Comparison of ENCODE assay signal across 24 mouse cellular contexts in the genomic region with DNA sequence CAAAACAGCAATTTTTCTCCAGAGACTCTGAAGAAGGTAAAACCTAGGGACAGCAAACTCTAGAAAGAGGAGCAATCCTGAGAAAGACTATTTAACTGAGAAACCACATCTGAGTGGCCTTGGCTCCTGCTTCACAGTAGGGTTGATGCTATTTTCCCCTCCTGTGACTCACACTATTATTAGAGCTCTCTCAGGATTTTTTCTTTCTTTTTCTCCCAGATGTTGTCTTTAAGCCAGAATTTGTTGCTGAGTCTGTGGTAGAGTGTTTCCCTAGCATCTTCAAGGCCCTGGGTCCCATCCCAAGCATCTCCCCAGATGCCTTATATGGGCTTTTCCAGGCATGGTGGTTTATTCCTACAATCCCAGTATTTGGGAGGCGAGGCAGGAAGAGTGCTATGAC. TPM values are rescaled to one million over a fixed set of nuclear protein-coding genes. Genes with fewer than 3 reads are reported as not detected.
DNase-seq lines count a peak whose midpoint lies in the region; ATAC-seq and TF ChIP-seq lines count a peak whose summit lies in the region.
"Had no signal": no experiment of that assay in that cellular context is flagged by ENCODE, and none has a peak within 500 bp of the region (broad histone marks: within the 10 kb centered on the region; RNA-seq: fewer than 3 reads in every experiment).

No protein-coding gene starts in this region.

- H3K4me3 ChIP-seq in heart, embryonic 13.5 days, result no peak overlapping the region
- no peak overlapping the region for H3K4me3 ChIP-seq in liver, embryonic 13.5 days (replicated peaks)
- no peak overlapping the region for H3K4me3 ChIP-seq in liver, postnatal 0 days (ENCODE audit: low read depth, low read length)
- no peak overlapping the region for H3K4me3 ChIP-seq in embryonic fibroblast, embryonic 13.5 days (ENCODE audit: insufficient read depth, low read length)
- H3K4me3 ChIP-seq in olfactory bulb, adult 2 months (ENCODE audit: insufficient read depth, low read depth, low read length), result no peak overlapping the region
- H3K4me3 ChIP-seq in gastrocnemius, adult 2 months, result no peak overlapping the region
- H3K4me3 ChIP-seq: embryonic facial prominence, embryonic 10.5 days; embryonic facial prominence, embryonic 15.5 days; limb, embryonic 12.5 days had no signal

- H3K4me2 ChIP-seq in heart, embryonic 13.5 days, result no peak overlapping the region
- H3K4me2 ChIP-seq in liver, embryonic 13.5 days, result no peak overlapping the region
- no peak overlapping the region for H3K4me2 ChIP-seq in liver, postnatal 0 days (ENCODE audit: low read depth, low read length)
- H3K4me2 ChIP-seq: embryonic facial prominence, embryonic 15.5 days; heart, embryonic 11.5 days; hindbrain, embryonic 14.5 days; limb, embryonic 12.5 days had no signal

- H3K27me3 ChIP-seq in heart, embryonic 13.5 days (replicated peaks), result no peaks in the 10 kb centered on the region
- no peaks in the 10 kb centered on the region for H3K27me3 ChIP-seq in liver, embryonic 13.5 days
- H3K27me3 ChIP-seq in liver, postnatal 0 days (ENCODE audit: insufficient read depth, low read length), result no peaks in the 10 kb centered on the region
- H3K27me3 ChIP-seq: embryonic facial prominence, embryonic 15.5 days; limb, embryonic 12.5 days had no signal

- intact Hi-C loops in heart, postnatal 36 days (cut with DNase I), result no loop called here
- intact Hi-C loops in gastrocnemius, adult 2 months (cut with DNase I), result no loop called here

- TF ChIP-seq POLR2A in embryonic fibroblast, embryonic 13.5 days (IDR thresholded peaks at IDR 0.05; ENCODE audit: low read depth, low read length), result no peak
- TF ChIP-seq POLR2A in olfactory bulb, adult 2 months (IDR thresholded peaks at IDR 0.05; ENCODE audit: insufficient read depth, low read depth, low read length), result no peak

- peaks cover 10% of the 10 kb centered on the region; the same call in 1 of the 2 replicates for H3K4me1 ChIP-seq in heart, embryonic 13.5 days
- peaks cover 57% of the 10 kb centered on the region for H3K4me1 ChIP-seq in liver, embryonic 13.5 days (replicated peaks)
- H3K4me1 ChIP-seq in liver, postnatal 0 days (ENCODE audit: insufficient read depth), result peaks cover 7% of the 10 kb centered on the region
- peaks cover 10% of the 10 kb centered on the region for H3K4me1 ChIP-seq in embryonic fibroblast, embryonic 13.5 days (ENCODE audit: control insufficient read depth, insufficient read depth, low read length)
- H3K4me1 ChIP-seq in olfactory bulb, adult 2 months (ENCODE audit: control insufficient read depth, insufficient read depth, low read length), result peaks cover 6% of the 10 kb centered on the region
- H3K4me1 ChIP-seq: embryonic facial prominence, embryonic 10.5 days; embryonic facial prominence, embryonic 15.5 days; limb, embryonic 12.5 days had no signal

- no peak for TF ChIP-seq EP300 in liver, postnatal 0 days (IDR thresholded peaks at IDR 0.05; ENCODE audit: low read depth)

- no peak for TF ChIP-seq CTCF in liver, postnatal 0 days (IDR thresholded peaks at IDR 0.05; ENCODE audit: low read depth)
- no peak for TF ChIP-seq CTCF in embryonic fibroblast, embryonic 13.5 days (IDR thresholded peaks at IDR 0.05; ENCODE audit: borderline replicate concordance, insufficient read depth, low read length)
- no peak for TF ChIP-seq CTCF in olfactory bulb, adult 2 months (IDR thresholded peaks at IDR 0.05; ENCODE audit: insufficient read depth, low read depth, low read length)
- no peak for TF ChIP-seq CTCF in gastrocnemius, adult 2 months (IDR thresholded peaks at IDR 0.05)

- H3K9ac ChIP-seq in heart, embryonic 13.5 days, result no peak overlapping the region
- no peak overlapping the region for H3K9ac ChIP-seq in liver, embryonic 13.5 days
- H3K9ac ChIP-seq in liver, postnatal 0 days (replicated peaks), result no peak overlapping the region
- H3K9ac ChIP-seq: embryonic facial prominence, embryonic 15.5 days; hindbrain, embryonic 14.5 days; limb, embryonic 12.5 days had no signal

- no peak for ATAC-seq in heart, embryonic 13.5 days (ENCODE audit: extremely low read depth, insufficient number of reproducible peaks, low FRiP score, low TSS enrichment)
- ATAC-seq in liver, embryonic 13.5 days (ENCODE audit: low read depth), result no peak
- no peak for ATAC-seq in liver, postnatal 0 days
- ATAC-seq: forebrain, embryonic 14.5 days; intestine, postnatal 0 days had no signal

- H3K9me3 ChIP-seq in heart, embryonic 13.5 days, result no peaks in the 10 kb centered on the region
- H3K9me3 ChIP-seq in liver, embryonic 13.5 days (replicated peaks), result no peaks in the 10 kb centered on the region
- no peaks in the 10 kb centered on the region for H3K9me3 ChIP-seq in liver, postnatal 0 days (ENCODE audit: low read length)
- H3K9me3 ChIP-seq: embryonic facial prominence, embryonic 10.5 days; embryonic facial prominence, embryonic 15.5 days; limb, embryonic 12.5 days had no signal

- WGBS in heart, embryonic 13.5 days, result 59% methylated on average over 1 of the region's 1 CpGs
- WGBS in liver, embryonic 13.5 days (ENCODE audit: insufficient replicate concordance), result 46% methylated on average over 1 of the region's 1 CpGs
- WGBS in liver, postnatal 0 days (ENCODE audit: insufficient replicate concordance), result 79% methylated on average over 1 of the region's 1 CpGs
- WGBS in olfactory bulb, adult 2 months, result 52% methylated on average over 1 of the region's 1 CpGs

- no peaks in the 10 kb centered on the region for H3K36me3 ChIP-seq in heart, embryonic 13.5 days
- H3K36me3 ChIP-seq in liver, embryonic 13.5 days, result no peaks in the 10 kb centered on the region
- no peaks in the 10 kb centered on the region for H3K36me3 ChIP-seq in liver, postnatal 0 days (replicated peaks; ENCODE audit: insufficient read depth, low read length)
- H3K36me3 ChIP-seq: embryonic facial prominence, embryonic 10.5 days; embryonic facial prominence, embryonic 15.5 days; limb, embryonic 12.5 days had no signal

- peak overlapping the region; percentile 83 for H3K27ac ChIP-seq in heart, embryonic 13.5 days (replicated peaks)
- peak overlapping the region; percentile 94 for H3K27ac ChIP-seq in liver, embryonic 13.5 days
- no peak overlapping the region; the same call in 1 of the 2 replicates for H3K27ac ChIP-seq in liver, postnatal 0 days (ENCODE audit: low read depth)
- H3K27ac ChIP-seq in embryonic fibroblast, embryonic 13.5 days (ENCODE audit: insufficient read depth, low read length), result peak overlapping the region; percentile 40
- H3K27ac ChIP-seq in olfactory bulb, adult 2 months (ENCODE audit: insufficient read depth, low read depth, low read length), result peak overlapping the region; percentile 51
- H3K27ac ChIP-seq in gastrocnemius, adult 2 months, result no peak overlapping the region
- H3K27ac ChIP-seq: embryonic facial prominence, embryonic 10.5 days; embryonic facial prominence, embryonic 15.5 days; hindbrain, embryonic 14.5 days; limb, embryonic 12.5 days; stomach, postnatal 0 days had no signal

- no peak for DNase-seq in heart, postnatal 36 days
- DNase-seq in liver, embryonic 13.5 days, result no peak
- DNase-seq in liver, postnatal 0 days, result no peak
- DNase-seq in left cerebral cortex, adult 18-20 months (ENCODE audit: low spot score in 2 of 2), result no peak
- no peak for DNase-seq in gastrocnemius, adult 2 months
- DNase-seq: cerebellum, adult 8-10 months; gastrocnemius, postnatal 25 days; kidney, postnatal 14 days; layer of hippocampus, adult 9-11 months; midbrain, embryonic 14.5 days; right cerebral cortex, postnatal 4 days; thymus, adult 18-20 months; thymus, postnatal 25 days had no signal

RNA-seq across cellular contexts. Expression of a gene that starts 15.8 kb away (rescaled TPM):
- polyA plus RNA-seq in heart, embryonic 13.5 days (2015; fragmentation: Nextera tagmentation; extraction: Ambion mirVana), result 191 and 224 TPM in 2 replicates
- total RNA-seq in heart, postnatal 36 days (2021), result 10 to 100 TPM; 54.5 to 68.1 TPM
- polyA plus RNA-seq in liver, embryonic 13.5 days (2015; fragmentation: Nextera tagmentation; extraction: Ambion mirVana), result 253 and 285 TPM in 2 replicates
- polyA plus RNA-seq in liver, postnatal 0 days (2015; fragmentation: Nextera tagmentation; extraction: Ambion mirVana), result 198 and 204 TPM in 2 replicates
- 132 and 145 TPM in 2 replicates for polyA plus RNA-seq in embryonic fibroblast, embryonic 13.5 days (2011; ENCODE audit: insufficient read length, low read depth, missing spikeins)
- polyA plus RNA-seq in olfactory bulb, adult 2 months (2012; ENCODE audit: insufficient read depth, insufficient read length, low replicate concordance, missing spikeins), result not detected in 2 replicates
- total RNA-seq in left cerebral cortex, adult 18-20 months (2021), result 100 to 1,000 TPM; 156 to 179 TPM
- 10 to 100 TPM; 21.9 to 23.2 TPM for total RNA-seq in gastrocnemius, adult 2 months (2021)

Comparison
In these comparisons a context has a peak if more than half of its experiments do, and no peak if none do; other contexts are left out.
1. H3K27ac ChIP-seq: peak in heart, embryonic 13.5 days (single experiment), liver, embryonic 13.5 days (single experiment), embryonic fibroblast, embryonic 13.5 days (single experiment) and olfactory bulb, adult 2 months (single experiment); none in liver, postnatal 0 days (single experiment) and gastrocnemius, adult 2 months (single experiment).